Mouse (Mus musculus): ENCODE results near the gene Bicra.

DNA sequence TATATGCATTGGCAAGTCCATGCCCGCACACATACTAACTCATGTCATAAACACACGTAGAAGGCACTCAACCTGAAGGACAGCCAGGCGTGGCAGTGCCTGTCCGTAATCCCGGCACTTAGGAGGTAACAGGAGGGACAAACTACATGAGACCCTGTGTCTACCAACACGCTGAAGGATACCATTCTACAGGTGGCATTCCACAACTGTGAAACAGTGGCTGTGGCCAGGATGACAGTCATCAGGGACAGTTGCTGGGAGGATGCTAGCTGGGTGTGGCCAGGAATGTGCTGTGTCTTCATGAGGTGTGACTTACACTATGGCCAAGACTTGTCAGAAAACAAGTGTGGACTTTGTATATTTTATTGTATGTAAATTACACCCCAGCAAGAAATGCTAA is 10.7 kb downstream of the Bicra start:
- TF ChIP-seq CTCF (IDR thresholded peaks at IDR 0.05; ENCODE audit: control insufficient read depth, insufficient read depth, insufficient replicate concordance, low read depth, low read length) (no peak), POLR2A (IDR thresholded peaks at IDR 0.05; ENCODE audit: control insufficient read depth, low read depth, low read length) (no peak)
